Mouse (Mus musculus): Measurements from ENCODE around the gene Trmt44. TPM values are rescaled to one million over a fixed set of nuclear protein-coding genes. Genes with fewer than 3 reads are reported as not detected.

Trmt44 gene
- polyA plus RNA-seq, 1 experiment: 4.8 TPM

DNA sequence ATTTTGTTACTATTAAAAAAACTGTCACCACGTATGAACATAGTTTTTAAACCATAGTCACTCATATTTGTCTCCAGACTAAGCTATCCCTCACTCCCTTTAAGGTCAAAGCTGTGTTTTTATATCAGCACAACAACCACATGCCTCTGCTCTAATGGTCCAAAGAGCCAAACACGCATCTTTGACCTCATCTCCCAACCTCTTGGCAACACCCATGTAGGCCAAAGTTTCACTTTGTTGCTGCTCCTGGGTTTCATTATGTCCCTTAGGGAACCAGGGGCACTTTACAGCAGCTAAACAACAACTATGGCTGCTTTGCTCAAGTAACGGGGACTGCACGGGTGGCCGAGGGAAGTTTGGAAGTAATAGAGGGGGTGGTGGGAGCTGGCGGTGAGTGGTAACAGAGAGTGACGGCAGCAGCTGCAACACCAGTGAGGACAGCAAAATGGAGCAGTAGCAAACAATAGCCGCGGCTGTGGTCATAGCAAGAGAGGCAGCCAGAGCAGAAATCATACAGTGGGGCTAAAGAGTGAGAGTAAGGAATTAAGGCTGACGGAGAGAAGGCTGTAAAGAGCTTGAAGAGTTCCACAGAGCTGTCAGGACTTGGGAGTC lies 1.6 kb upstream of the Trmt44 start:
- Histone ChIP-seq H3K36me3 (ENCODE audit: control insufficient read depth, insufficient read depth, low read length) (no peaks in the 10 kb centered on the region), H3K4me3 (ENCODE audit: control insufficient read depth, low read depth, low read length) (no peak overlapping the region), H3K27ac (ENCODE audit: control insufficient read depth, insufficient read depth, low read depth, low read length) (no peak overlapping the region), H3K27me3 (ENCODE audit: control insufficient read depth, insufficient read depth, low read length) (no peaks in the 10 kb centered on the region), H3K4me1 (ENCODE audit: control insufficient read depth, insufficient read depth, low read length) (peaks cover 3% of the 10 kb centered on the region)
- TF ChIP-seq CTCF (IDR thresholded peaks at IDR 0.05; ENCODE audit: control insufficient read depth, insufficient read depth, insufficient replicate concordance, low read depth, low read length): no peak
- TF ChIP-seq POLR2A (IDR thresholded peaks at IDR 0.05; ENCODE audit: control insufficient read depth, low read depth, low read length): no peak

GRCm38 (mm10) chr5:35571546-35571945 lies 3.3 kb downstream of the Trmt44 start:
- TF ChIP-seq POLR2A (IDR thresholded peaks at IDR 0.05; ENCODE audit: control insufficient read depth, low read depth, low read length) (no peak), CTCF (IDR thresholded peaks at IDR 0.05; ENCODE audit: control insufficient read depth, insufficient read depth, insufficient replicate concordance, low read depth, low read length) (no peak)
- peaks cover 3% of the 10 kb centered on the region for H3K4me1 ChIP-seq (ENCODE audit: control insufficient read depth, insufficient read depth, low read length)
- no peaks in the 10 kb centered on the region for H3K27me3 ChIP-seq (ENCODE audit: control insufficient read depth, insufficient read depth, low read length)
- H3K4me3 ChIP-seq (ENCODE audit: control insufficient read depth, low read depth, low read length): no peak overlapping the region
- H3K27ac ChIP-seq (ENCODE audit: control insufficient read depth, insufficient read depth, low read depth, low read length): no peak overlapping the region
- H3K36me3 ChIP-seq (ENCODE audit: control insufficient read depth, insufficient read depth, low read length): no peaks in the 10 kb centered on the region

DNA sequence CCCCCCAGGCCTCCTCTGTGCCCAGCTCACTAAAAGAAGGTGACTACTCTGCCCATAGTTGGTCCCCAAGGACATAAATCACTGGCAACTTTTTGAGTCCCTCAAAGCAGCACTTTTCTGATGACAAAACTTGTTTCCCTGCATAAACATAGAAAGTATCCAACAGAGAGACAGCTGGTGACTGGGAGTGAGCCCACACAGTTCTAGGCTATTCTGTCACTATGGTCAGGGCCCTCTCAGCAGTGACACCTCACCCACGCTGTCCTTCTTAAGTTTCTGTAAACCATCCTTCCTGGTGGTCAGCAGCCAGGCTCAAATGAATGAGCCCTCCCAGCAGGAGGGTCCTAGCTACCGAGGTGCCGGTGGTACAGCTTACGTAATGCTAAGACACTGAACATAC lies 8.2 kb downstream of the Trmt44 start:
- H3K4me1 ChIP-seq (ENCODE audit: control insufficient read depth, insufficient read depth, low read length): no peaks in the 10 kb centered on the region
- TF ChIP-seq POLR2A (IDR thresholded peaks at IDR 0.05; ENCODE audit: control insufficient read depth, low read depth, low read length): no peak
- TF ChIP-seq CTCF (IDR thresholded peaks at IDR 0.05; ENCODE audit: control insufficient read depth, insufficient read depth, insufficient replicate concordance, low read depth, low read length): no peak
- no peaks in the 10 kb centered on the region for H3K27me3 ChIP-seq (ENCODE audit: control insufficient read depth, insufficient read depth, low read length)
- no peak overlapping the region for H3K4me3 ChIP-seq (ENCODE audit: control insufficient read depth, low read depth, low read length)
- peaks cover 5% of the 10 kb centered on the region for H3K36me3 ChIP-seq (ENCODE audit: control insufficient read depth, insufficient read depth, low read length)
- no peak overlapping the region for H3K27ac ChIP-seq (ENCODE audit: control insufficient read depth, insufficient read depth, low read depth, low read length)

DNA sequence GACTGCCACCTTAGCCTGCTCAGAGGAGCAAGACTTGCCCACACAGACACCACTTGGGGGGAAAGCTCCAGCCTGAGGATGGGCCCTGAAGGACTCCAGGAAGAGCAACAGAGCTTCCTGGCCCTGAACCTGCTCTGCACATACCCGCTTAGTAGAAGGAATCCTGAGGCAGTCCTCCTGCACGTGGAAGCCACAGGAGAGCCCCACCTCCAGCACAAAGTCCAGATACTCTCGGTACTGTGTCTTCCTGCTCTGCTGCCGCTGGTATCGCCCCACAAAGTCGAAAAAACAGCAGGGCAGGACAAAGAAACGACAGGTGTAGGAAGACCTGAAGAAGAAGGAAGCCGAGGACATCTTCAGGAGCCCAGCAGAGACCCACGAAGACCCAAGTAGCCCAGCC lies 9.7 kb downstream of the Trmt44 start:
- H3K27me3 ChIP-seq (ENCODE audit: control insufficient read depth, insufficient read depth, low read length): no peaks in the 10 kb centered on the region
- no peak for TF ChIP-seq POLR2A (IDR thresholded peaks at IDR 0.05; ENCODE audit: control insufficient read depth, low read depth, low read length)
- TF ChIP-seq CTCF (IDR thresholded peaks at IDR 0.05; ENCODE audit: control insufficient read depth, insufficient read depth, insufficient replicate concordance, low read depth, low read length): no peak
- peaks cover 5% of the 10 kb centered on the region for H3K36me3 ChIP-seq (ENCODE audit: control insufficient read depth, insufficient read depth, low read length)
- H3K27ac ChIP-seq (ENCODE audit: control insufficient read depth, insufficient read depth, low read depth, low read length): no peak overlapping the region
- no peak overlapping the region for H3K4me3 ChIP-seq (ENCODE audit: control insufficient read depth, low read depth, low read length)
- no peaks in the 10 kb centered on the region for H3K4me1 ChIP-seq (ENCODE audit: control insufficient read depth, insufficient read depth, low read length)

DNA sequence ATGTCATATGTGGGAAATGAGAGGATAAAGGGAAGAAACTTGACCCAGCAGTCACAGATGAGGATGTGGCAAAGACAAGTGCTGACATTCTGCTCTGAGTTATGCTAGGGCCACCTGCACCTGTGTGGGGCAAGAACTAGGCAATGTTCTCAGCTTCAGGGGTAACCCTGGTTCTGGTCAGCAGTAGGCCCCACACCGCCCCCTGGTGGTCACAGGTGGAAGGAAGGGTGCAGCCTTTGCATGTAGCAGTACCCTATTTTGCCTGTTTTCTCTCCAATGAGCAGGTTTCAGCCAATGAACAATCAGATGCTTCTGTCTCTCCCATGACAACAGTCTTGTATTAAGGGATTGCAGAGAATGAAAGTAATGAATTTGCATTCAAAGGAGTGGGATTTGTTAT lies 11.4 kb downstream of the Trmt44 start:
- Histone ChIP-seq H3K27me3 (ENCODE audit: control insufficient read depth, insufficient read depth, low read length) (no peaks in the 10 kb centered on the region), H3K4me3 (ENCODE audit: control insufficient read depth, low read depth, low read length) (no peak overlapping the region), H3K27ac (ENCODE audit: control insufficient read depth, insufficient read depth, low read depth, low read length) (no peak overlapping the region), H3K4me1 (ENCODE audit: control insufficient read depth, insufficient read depth, low read length) (no peaks in the 10 kb centered on the region), H3K36me3 (ENCODE audit: control insufficient read depth, insufficient read depth, low read length) (peaks cover 5% of the 10 kb centered on the region)
- TF ChIP-seq POLR2A (IDR thresholded peaks at IDR 0.05; ENCODE audit: control insufficient read depth, low read depth, low read length) (no peak), CTCF (IDR thresholded peaks at IDR 0.05; ENCODE audit: control insufficient read depth, insufficient read depth, insufficient replicate concordance, low read depth, low read length) (peak; percentile 90; the same call in 1 of the 2 replicates)

GRCm38 (mm10) chr5:35562616-35563015 lies 12.3 kb downstream of the Trmt44 start:
- TF ChIP-seq CTCF (IDR thresholded peaks at IDR 0.05; ENCODE audit: control insufficient read depth, insufficient read depth, insufficient replicate concordance, low read depth, low read length): no peak
- no peak for TF ChIP-seq POLR2A (IDR thresholded peaks at IDR 0.05; ENCODE audit: control insufficient read depth, low read depth, low read length)
- H3K4me1 ChIP-seq (ENCODE audit: control insufficient read depth, insufficient read depth, low read length): no peaks in the 10 kb centered on the region
- H3K36me3 ChIP-seq (ENCODE audit: control insufficient read depth, insufficient read depth, low read length): peaks cover 5% of the 10 kb centered on the region
- no peak overlapping the region for H3K27ac ChIP-seq (ENCODE audit: control insufficient read depth, insufficient read depth, low read depth, low read length)
- H3K27me3 ChIP-seq (ENCODE audit: control insufficient read depth, insufficient read depth, low read length): no peaks in the 10 kb centered on the region
- H3K4me3 ChIP-seq (ENCODE audit: control insufficient read depth, low read depth, low read length): no peak overlapping the region

- TF ChIP-seq POLR2A (IDR thresholded peaks at IDR 0.05; ENCODE audit: control insufficient read depth, low read depth, low read length) (no peak), CTCF (IDR thresholded peaks at IDR 0.05; ENCODE audit: control insufficient read depth, insufficient read depth, insufficient replicate concordance, low read depth, low read length) (no peak)
- Histone ChIP-seq H3K4me1 (ENCODE audit: control insufficient read depth, insufficient read depth, low read length) (no peaks in the 10 kb centered on the region), H3K27ac (ENCODE audit: control insufficient read depth, insufficient read depth, low read depth, low read length) (no peak overlapping the region), H3K36me3 (ENCODE audit: control insufficient read depth, insufficient read depth, low read length) (peaks cover 4% of the 10 kb centered on the region), H3K4me3 (ENCODE audit: control insufficient read depth, low read depth, low read length) (no peak overlapping the region), H3K27me3 (ENCODE audit: control insufficient read depth, insufficient read depth, low read length) (no peaks in the 10 kb centered on the region)
Observed at GRCm38 (mm10) chr5:35559447-35559846, 15.4 kb downstream of the Trmt44 start.
